Mouse (Mus musculus) testis, adult 2 months (tissue): ENCODE measurements around the gene Flt4. TPM values are rescaled to one million over a fixed set of nuclear protein-coding genes. Genes with fewer than 3 reads are reported as not detected.

Experiments used
- H3K27ac ChIP-seq: fragments of 200-500 bp; 2 replicates; pipeline ENCODE4 v1.5.1; 2012; ENCODE audit warnings: low read depth, low read length; ENCODE audit not compliant: control insufficient read depth, insufficient read depth
- H3K27me3 ChIP-seq: fragments of 200-500 bp; 2 replicates; pipeline ENCODE4 v1.6.1; 2012; ENCODE audit warnings: mild to moderate bottlenecking, low read length, moderate library complexity; ENCODE audit not compliant: control insufficient read depth, insufficient read depth
- H3K36me3 ChIP-seq: fragments of 200-500 bp; 2 replicates; pipeline ENCODE4 v1.6.1; 2012; ENCODE audit warnings: mild to moderate bottlenecking, low read length; ENCODE audit not compliant: control insufficient read depth, insufficient read depth
- H3K4me1 ChIP-seq: fragments of 200-500 bp; 2 replicates; pipeline ENCODE4 v1.6.1; 2012; ENCODE audit warnings: low read length; ENCODE audit not compliant: control insufficient read depth, insufficient read depth
- H3K4me3 ChIP-seq: fragments of 200-500 bp; 2 replicates; pipeline ENCODE4 v1.5.1; 2012; ENCODE audit warnings: low read depth, mild to moderate bottlenecking, low read length, moderate library complexity, mixed read lengths; ENCODE audit not compliant: control insufficient read depth
- CTCF ChIP-seq: fragments of 200-500 bp; IDR thresholded peaks from 2 replicates; pipeline ENCODE4 v1.5.1; 2012; ENCODE audit warnings: low read depth, mild to moderate bottlenecking, inconsistent platforms, low read length, moderate library complexity; ENCODE audit not compliant: control insufficient read depth, insufficient read depth, insufficient replicate concordance
- POLR2A ChIP-seq: fragments of 200-500 bp; IDR thresholded peaks from 2 replicates; pipeline ENCODE4 v1.6.1; 2012; ENCODE audit warnings: low read depth, mild to moderate bottlenecking, inconsistent platforms, low read length, moderate library complexity; ENCODE audit not compliant: control insufficient read depth
- polyA plus RNA-seq: library from polyadenylated mRNA; depleted of rRNA; stranded (reverse); fragments of >200 nt; gene quantifications from 2 replicates; pipeline ENCODE4 v1.2.3, GENCODE M21; 2012

Gene Flt4
- polyA plus RNA-seq, 1 experiment = 4.5 TPM

- no peak overlapping the region for H3K27ac ChIP-seq
- TF ChIP-seq POLR2A (no peak), CTCF (no peak)
- no peaks in the 10 kb centered on the region for H3K27me3 ChIP-seq
- H3K4me1 ChIP-seq = peaks cover 5% of the 10 kb centered on the region; the same call in 1 of the 2 replicates
- H3K36me3 ChIP-seq = no peaks in the 10 kb centered on the region
- H3K4me3 ChIP-seq = no peak overlapping the region
Observed at GRCm38 (mm10) chr11:49658791-49659469, 49.9 kb downstream of the Flt4 start.

GRCm38 (mm10) chr11:49659470-49659799 lies 50.4 kb downstream of the Flt4 start:
- no peak for TF ChIP-seq CTCF
- no peak for TF ChIP-seq POLR2A
- H3K36me3 ChIP-seq = no peaks in the 10 kb centered on the region
- no peak overlapping the region for H3K27ac ChIP-seq
- H3K4me3 ChIP-seq = no peak overlapping the region
- no peaks in the 10 kb centered on the region for H3K27me3 ChIP-seq
- H3K4me1 ChIP-seq = peaks cover 5% of the 10 kb centered on the region; the same call in 1 of the 2 replicates

GRCm38 (mm10) chr11:49662292-49662780 lies 53.3 kb downstream of the Flt4 start:
- no peaks in the 10 kb centered on the region for H3K36me3 ChIP-seq
- no peak overlapping the region for H3K27ac ChIP-seq
- TF ChIP-seq POLR2A = no peak
- no peak for TF ChIP-seq CTCF
- peak overlapping the region; percentile 6 for H3K4me3 ChIP-seq
- no peaks in the 10 kb centered on the region for H3K27me3 ChIP-seq
- H3K4me1 ChIP-seq = peaks cover 5% of the 10 kb centered on the region; the same call in 1 of the 2 replicates

- Histone ChIP-seq H3K27ac (no peak within 1 kb of the TSS), H3K4me3 (peak within 1 kb of the TSS; percentile 6)
Observed at GRCm38 (mm10) chr11:49663310-49663709, 54.2 kb downstream of the Flt4 start, which contains the start of gene Scgb3a1. Gene Scgb3a1 (plus strand): TSS chr11:49663610.

GRCm38 (mm10) chr11:49664262-49665140 lies 55.4 kb downstream of the Flt4 start:
- Histone ChIP-seq H3K27ac (no peak overlapping the region), H3K4me3 (no peak overlapping the region), H3K36me3 (no peaks in the 10 kb centered on the region), H3K4me1 (peaks cover 2% of the 10 kb centered on the region; the same call in 1 of the 2 replicates), H3K27me3 (no peaks in the 10 kb centered on the region)
- no peak for TF ChIP-seq POLR2A
- no peak for TF ChIP-seq CTCF

More at GRCm38 (mm10) chr11:49663310-49663709, 54.2 kb downstream of the Flt4 start, which contains the start of gene Scgb3a1:
- TF ChIP-seq POLR2A (no peak), CTCF (no peak)
- no peaks in the 10 kb centered on the region for H3K36me3 ChIP-seq
- no peaks in the 10 kb centered on the region for H3K27me3 ChIP-seq
- H3K4me1 ChIP-seq = peaks cover 2% of the 10 kb centered on the region; the same call in 1 of the 2 replicates

GRCm38 (mm10) chr11:49665462-49665861 lies 56.4 kb downstream of the Flt4 start:
- no peak for TF ChIP-seq POLR2A
- TF ChIP-seq CTCF = no peak
- no peak overlapping the region for H3K27ac ChIP-seq
- H3K4me3 ChIP-seq = no peak overlapping the region
- H3K27me3 ChIP-seq = no peaks in the 10 kb centered on the region
- H3K36me3 ChIP-seq = no peaks in the 10 kb centered on the region
- H3K4me1 ChIP-seq = peaks cover 2% of the 10 kb centered on the region; the same call in 1 of the 2 replicates

GRCm38 (mm10) chr11:49673433-49673832 lies 64.4 kb downstream of the Flt4 start:
- TF ChIP-seq CTCF (no peak), POLR2A (no peak)
- Histone ChIP-seq H3K27me3 (no peaks in the 10 kb centered on the region), H3K27ac (no peak overlapping the region), H3K4me1 (no peaks in the 10 kb centered on the region), H3K36me3 (no peaks in the 10 kb centered on the region), H3K4me3 (no peak overlapping the region)
